Mouse (Mus musculus): ENCODE results near the gene Chst15. TPM values are rescaled to one million over a fixed set of nuclear protein-coding genes. Genes with fewer than 3 reads are reported as not detected.

The Chst15 gene
- polyA plus RNA-seq, 1 experiment from 2014 or later: 19.3 TPM

GRCm38 (mm10) chr7:132347273-132348045 lies 30.4 kb upstream of the Chst15 start:
- no peaks in the 10 kb centered on the region for H3K9me3 ChIP-seq (replicated peaks)
- peaks cover 9% of the 10 kb centered on the region; the same call in 1 of the 2 replicates for H3K4me1 ChIP-seq
- no peak overlapping the region for H3K4me3 ChIP-seq (replicated peaks)
- no peak overlapping the region; the same call in 1 of the 2 replicates for H3K4me2 ChIP-seq
- no peak overlapping the region for H3K9ac ChIP-seq
- no peak for ATAC-seq (replicated peaks; ENCODE audit: low FRiP score)
- H3K27me3 ChIP-seq: no peaks in the 10 kb centered on the region
- peak overlapping the region; percentile 6; the same call in 1 of the 2 replicates for H3K27ac ChIP-seq
- 66% methylated on average over 9 of the region's 9 CpGs for WGBS
- H3K36me3 ChIP-seq: no peaks in the 10 kb centered on the region

DNA sequence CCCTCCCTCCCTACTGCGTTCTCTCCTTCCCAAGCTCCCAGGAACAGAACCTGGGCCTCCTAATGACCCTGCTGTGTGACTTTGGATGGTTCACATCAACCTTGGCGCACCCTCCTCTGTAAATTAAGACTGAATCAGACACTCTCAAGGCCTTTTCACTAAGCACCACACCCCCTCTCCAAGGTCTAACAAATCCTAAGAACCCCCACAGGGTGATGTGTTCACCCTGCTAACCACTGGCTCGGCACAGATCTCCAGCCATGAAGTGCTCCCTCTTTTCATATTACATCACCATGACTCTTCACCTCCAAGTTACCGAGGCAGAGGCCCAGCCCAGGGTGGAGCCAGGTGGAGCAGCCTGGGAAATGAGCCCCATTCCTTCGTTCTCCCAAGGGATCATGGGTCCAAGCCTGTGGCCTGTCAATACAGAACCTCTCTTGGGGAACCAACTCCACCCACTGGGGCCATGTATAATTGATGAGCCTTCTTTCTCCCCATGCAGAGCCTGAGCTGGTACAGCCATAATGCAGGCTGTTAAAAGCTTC lies 28.6 kb upstream of the Chst15 start:
- no peaks in the 10 kb centered on the region for H3K9me3 ChIP-seq (replicated peaks)
- no peaks in the 10 kb centered on the region for H3K36me3 ChIP-seq
- no peak overlapping the region for H3K9ac ChIP-seq
- ATAC-seq (replicated peaks; ENCODE audit: low FRiP score): no peak
- no peaks in the 10 kb centered on the region for H3K27me3 ChIP-seq
- no peak overlapping the region for H3K4me2 ChIP-seq
- H3K27ac ChIP-seq: no peak overlapping the region
- 63% methylated on average over 5 of the region's 5 CpGs for WGBS
- H3K4me1 ChIP-seq: peaks cover 9% of the 10 kb centered on the region; the same call in 1 of the 2 replicates
- no peak overlapping the region for H3K4me3 ChIP-seq (replicated peaks)

DNA sequence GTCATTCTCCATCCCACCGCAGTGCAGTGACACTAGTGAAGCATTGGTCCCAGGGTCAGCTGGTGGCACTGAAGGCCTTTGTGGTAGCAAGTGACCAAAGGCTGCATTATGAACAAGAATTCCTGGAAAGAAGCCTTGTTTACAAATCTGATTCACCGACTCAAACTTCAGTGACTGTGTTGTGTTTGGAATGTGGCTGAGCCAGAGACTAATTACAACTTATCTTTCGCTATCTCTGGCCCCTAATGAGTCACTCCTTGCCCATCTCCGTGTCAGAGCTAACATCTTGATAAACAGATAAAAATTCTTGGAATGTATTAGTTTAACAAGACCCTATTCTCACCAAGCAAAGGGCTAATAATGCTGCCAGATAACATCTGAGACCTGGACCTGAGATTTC lies 27.6 kb upstream of the Chst15 start:
- Histone ChIP-seq H3K4me3 (replicated peaks) (no peak overlapping the region), H3K9me3 (replicated peaks) (no peaks in the 10 kb centered on the region), H3K9ac (no peak overlapping the region), H3K27me3 (no peaks in the 10 kb centered on the region), H3K4me1 (peaks cover 9% of the 10 kb centered on the region; the same call in 1 of the 2 replicates), H3K36me3 (no peaks in the 10 kb centered on the region), H3K27ac (no peak overlapping the region), H3K4me2 (no peak overlapping the region)
- no peak for ATAC-seq (replicated peaks; ENCODE audit: low FRiP score)
- 67% methylated on average over 4 of the region's 4 CpGs for WGBS

GRCm38 (mm10) chr7:132343900-132344299 lies 26.9 kb upstream of the Chst15 start:
- Histone ChIP-seq H3K4me2 (no peak overlapping the region), H3K36me3 (no peaks in the 10 kb centered on the region), H3K9me3 (replicated peaks) (no peaks in the 10 kb centered on the region), H3K9ac (no peak overlapping the region), H3K27me3 (no peaks in the 10 kb centered on the region), H3K4me3 (replicated peaks) (no peak overlapping the region), H3K27ac (no peak overlapping the region), H3K4me1 (peaks cover 12% of the 10 kb centered on the region; the same call in 1 of the 2 replicates)
- no peak for ATAC-seq (replicated peaks; ENCODE audit: low FRiP score)
- 91% methylated on average over 2 of the region's 2 CpGs for WGBS

DNA sequence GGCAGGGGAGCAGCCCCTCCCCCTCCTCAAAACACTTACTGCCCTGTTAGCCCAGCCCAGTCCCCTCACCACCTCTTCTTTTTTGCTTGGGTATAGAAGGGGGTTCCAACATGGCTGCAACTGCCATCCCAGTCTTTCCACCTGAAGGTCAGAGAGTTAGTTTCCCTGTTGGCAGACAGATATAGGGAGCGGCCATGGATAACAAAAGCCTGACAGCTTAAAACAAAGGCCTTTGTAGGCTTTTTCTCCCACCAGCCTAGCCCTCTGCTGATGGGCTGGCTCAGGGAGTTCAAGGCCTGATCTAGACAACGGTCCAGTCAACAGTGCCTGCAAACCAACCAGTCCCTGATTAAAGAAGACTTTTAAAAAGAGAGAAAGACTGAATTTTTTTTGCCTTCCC lies 26.1 kb upstream of the Chst15 start:
- no peak overlapping the region for H3K27ac ChIP-seq
- ATAC-seq (replicated peaks; ENCODE audit: low FRiP score): no peak
- no peaks in the 10 kb centered on the region for H3K9me3 ChIP-seq (replicated peaks)
- H3K36me3 ChIP-seq: no peaks in the 10 kb centered on the region
- peaks cover 18% of the 10 kb centered on the region for H3K4me1 ChIP-seq
- H3K27me3 ChIP-seq: no peaks in the 10 kb centered on the region
- 86% methylated on average over 2 of the region's 2 CpGs for WGBS
- no peak overlapping the region for H3K4me3 ChIP-seq (replicated peaks)
- no peak overlapping the region for H3K9ac ChIP-seq
- no peak overlapping the region for H3K4me2 ChIP-seq

- H3K4me3 ChIP-seq (replicated peaks): no peak overlapping the region
- H3K4me1 ChIP-seq: peaks cover 30% of the 10 kb centered on the region
- no peak overlapping the region for H3K4me2 ChIP-seq
- H3K9ac ChIP-seq: no peak overlapping the region
- H3K27me3 ChIP-seq: no peaks in the 10 kb centered on the region
- ATAC-seq (replicated peaks; ENCODE audit: low FRiP score): no peak
- peak overlapping the region; percentile 82 for H3K27ac ChIP-seq
- no peaks in the 10 kb centered on the region for H3K36me3 ChIP-seq
- no peaks in the 10 kb centered on the region for H3K9me3 ChIP-seq (replicated peaks)
- 79% methylated on average over 14 of the region's 14 CpGs for whole genome bisulfite sequencing
These were observed 22.2 kb upstream of the Chst15 start for GRCm38 (mm10) chr7:132339041-132339839.

GRCm38 (mm10) chr7:132338350-132338749 lies 21.3 kb upstream of the Chst15 start:
- no peak for ATAC-seq (replicated peaks; ENCODE audit: low FRiP score)
- Histone ChIP-seq H3K9me3 (replicated peaks) (no peaks in the 10 kb centered on the region), H3K4me1 (peaks cover 30% of the 10 kb centered on the region), H3K4me3 (replicated peaks) (no peak overlapping the region), H3K27ac (peak overlapping the region; percentile 82), H3K36me3 (no peaks in the 10 kb centered on the region), H3K4me2 (no peak overlapping the region), H3K27me3 (no peaks in the 10 kb centered on the region), H3K9ac (no peak overlapping the region)
- 68% methylated on average over 6 of the region's 6 CpGs for WGBS

DNA sequence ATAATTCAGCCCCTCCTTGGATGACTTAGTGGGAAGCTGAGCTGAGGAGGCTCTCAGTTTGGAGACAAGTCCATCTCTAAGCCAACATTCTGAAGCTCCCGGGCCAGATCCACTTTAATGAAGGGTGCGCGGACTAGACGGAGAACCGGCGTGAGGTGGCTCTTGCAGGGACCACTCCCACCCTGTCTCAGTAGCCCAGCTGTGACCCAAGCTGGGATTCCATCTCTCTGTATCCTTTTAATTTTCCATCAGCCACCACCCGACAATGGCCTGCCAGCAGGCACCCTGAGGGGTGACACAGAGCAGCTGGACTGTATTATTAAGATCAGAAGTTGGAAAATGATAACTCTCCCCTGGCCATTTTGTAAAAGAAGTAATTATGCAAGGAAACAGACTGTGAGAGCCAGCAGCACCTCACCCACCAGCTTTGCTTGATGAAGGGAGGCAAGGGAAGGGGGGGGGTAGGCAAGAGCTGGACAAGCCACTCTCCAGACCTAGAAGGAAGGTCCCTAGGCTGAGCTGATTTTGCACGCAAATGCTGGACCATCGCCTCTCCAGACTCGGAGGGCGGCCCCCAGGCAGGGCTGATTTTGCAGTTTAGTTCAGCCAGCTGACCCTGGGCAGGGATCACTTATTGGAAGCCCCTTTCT lies 20.4 kb upstream of the Chst15 start:
- no peaks in the 10 kb centered on the region for H3K36me3 ChIP-seq
- peaks cover 30% of the 10 kb centered on the region for H3K4me1 ChIP-seq
- H3K9me3 ChIP-seq (replicated peaks): no peaks in the 10 kb centered on the region
- peak overlapping the region; percentile 75; the same call in 1 of the 2 replicates for H3K27ac ChIP-seq
- H3K4me3 ChIP-seq (replicated peaks): no peak overlapping the region
- H3K9ac ChIP-seq: no peak overlapping the region
- 78% methylated on average over 11 of the region's 11 CpGs for WGBS
- 0 out of 2 replicates have a peak, but pooled peaks have one; percentile 29 for ATAC-seq (replicated peaks; ENCODE audit: low FRiP score)
- H3K4me2 ChIP-seq: no peak overlapping the region
- H3K27me3 ChIP-seq: no peaks in the 10 kb centered on the region

DNA sequence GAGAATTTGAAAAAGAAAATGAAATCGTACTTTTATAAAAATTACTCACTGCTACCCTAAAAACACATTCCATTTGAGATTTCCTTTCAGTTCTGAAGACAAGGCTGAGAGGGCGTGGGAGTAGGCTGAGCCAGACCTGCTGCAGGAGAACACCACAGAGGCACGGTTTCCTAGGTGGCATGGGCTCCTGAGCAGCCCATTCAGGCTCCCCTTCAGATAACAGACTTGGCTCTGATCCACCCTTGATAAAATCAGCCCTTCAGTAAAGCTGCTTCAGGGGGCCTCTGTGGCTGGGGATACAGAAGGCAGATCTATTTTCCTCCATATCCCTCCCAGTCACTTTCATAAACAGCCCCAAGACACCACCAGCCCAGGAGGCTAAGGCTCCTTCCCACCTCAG lies 19.8 kb upstream of the Chst15 start:
- no peak for ATAC-seq (replicated peaks; ENCODE audit: low FRiP score)
- Histone ChIP-seq H3K9me3 (replicated peaks) (no peaks in the 10 kb centered on the region), H3K4me1 (peaks cover 37% of the 10 kb centered on the region), H3K36me3 (no peaks in the 10 kb centered on the region), H3K27me3 (no peaks in the 10 kb centered on the region), H3K4me3 (replicated peaks) (no peak overlapping the region), H3K4me2 (no peak overlapping the region), H3K27ac (peak overlapping the region; percentile 45; the same call in 1 of the 2 replicates), H3K9ac (no peak overlapping the region)
- 45% methylated on average over 3 of the region's 3 CpGs for WGBS

DNA sequence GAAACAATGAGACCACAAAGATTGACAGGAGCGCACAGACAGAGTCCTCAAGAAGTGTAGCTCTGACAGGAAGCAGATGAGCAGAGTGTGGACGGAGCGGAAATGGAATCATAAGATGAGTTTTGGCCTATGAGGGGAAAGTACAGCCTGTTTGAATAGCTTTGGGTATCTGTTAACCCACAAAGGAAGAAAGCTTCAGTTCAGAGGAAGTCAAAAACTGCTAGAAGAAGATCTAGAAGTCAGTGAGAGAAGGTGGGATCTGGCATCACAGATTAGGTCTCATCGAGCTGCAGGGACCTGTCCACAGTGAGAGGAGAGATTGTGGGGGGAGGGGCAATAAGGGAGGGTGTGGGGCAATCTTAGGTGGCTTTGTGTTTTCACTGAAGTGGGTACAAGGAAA lies 18.3 kb upstream of the Chst15 start:
- H3K36me3 ChIP-seq: no peaks in the 10 kb centered on the region
- H3K4me1 ChIP-seq: peaks cover 38% of the 10 kb centered on the region
- no peak overlapping the region for H3K9ac ChIP-seq
- 92% methylated on average over 4 of the region's 4 CpGs for WGBS
- ATAC-seq (replicated peaks; ENCODE audit: low FRiP score): no peak
- no peaks in the 10 kb centered on the region for H3K27me3 ChIP-seq
- H3K9me3 ChIP-seq (replicated peaks): no peaks in the 10 kb centered on the region
- no peak overlapping the region for H3K27ac ChIP-seq
- no peak overlapping the region for H3K4me3 ChIP-seq (replicated peaks)
- H3K4me2 ChIP-seq: no peak overlapping the region

DNA sequence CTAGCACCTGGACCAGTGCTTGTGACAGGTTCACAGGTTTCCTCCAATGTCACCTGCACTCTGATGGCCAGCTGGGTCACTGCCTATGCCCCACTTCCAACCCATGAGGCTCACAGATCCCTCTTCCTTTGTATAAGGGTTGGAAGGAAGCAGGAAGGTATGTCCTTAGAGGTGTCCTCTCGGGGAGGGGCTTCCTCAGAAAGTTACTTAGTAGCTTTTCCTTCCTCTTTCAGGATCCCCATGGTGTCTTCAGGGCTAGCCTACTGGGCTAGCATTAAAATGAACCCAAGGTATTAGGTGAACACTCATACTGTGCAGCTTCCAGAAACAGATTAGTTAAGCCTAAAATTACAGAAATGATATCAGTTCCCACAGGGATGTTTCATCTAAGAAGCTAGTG lies 16.1 kb upstream of the Chst15 start:
- Histone ChIP-seq H3K4me2 (no peak overlapping the region), H3K4me3 (replicated peaks) (no peak overlapping the region), H3K9ac (no peak overlapping the region), H3K4me1 (peaks cover 28% of the 10 kb centered on the region), H3K27ac (no peak overlapping the region), H3K9me3 (replicated peaks) (no peaks in the 10 kb centered on the region), H3K27me3 (no peaks in the 10 kb centered on the region), H3K36me3 (no peaks in the 10 kb centered on the region)
- ATAC-seq (replicated peaks; ENCODE audit: low FRiP score): no peak
- 60% methylated on average over 1 of the region's 1 CpGs for WGBS

- Histone ChIP-seq H3K27me3 (no peaks in the 10 kb centered on the region), H3K4me3 (replicated peaks) (no peak overlapping the region), H3K9me3 (replicated peaks) (no peaks in the 10 kb centered on the region), H3K9ac (no peak overlapping the region), H3K4me1 (peaks cover 19% of the 10 kb centered on the region), H3K27ac (no peak overlapping the region), H3K4me2 (no peak overlapping the region), H3K36me3 (no peaks in the 10 kb centered on the region)
- WGBS: 51% methylated on average over 11 of the region's 11 CpGs
- ATAC-seq (replicated peaks; ENCODE audit: low FRiP score): no peak
These were observed 15.1 kb upstream of the Chst15 start for GRCm38 (mm10) chr7:132332176-132332575.

Measured in kidney, embryonic 15.5 days (tissue).